ENCODE assay signal across 14 mouse cellular contexts in genomic region chr6:11404101-11404500, GRCm38 (mm10).
DNase-seq lines count a peak whose midpoint lies in the region.
"Had no signal": no experiment of that assay in that cellular context is flagged by ENCODE, and none has a peak within 500 bp of the region (broad histone marks: within the 10 kb centered on the region; RNA-seq: fewer than 3 reads in every experiment).

No protein-coding gene starts in this region.

- peak; percentile 1 for DNase-seq in embryo, embryonic 10.5 days (ENCODE audit: low spot score)
- DNase-seq in embryo, embryonic 9.5 days (ENCODE audit: extremely low spot score) = no peak
- peak; percentile 7 for DNase-seq in kidney, postnatal 10 days
- no peak for DNase-seq in kidney, adult 11 months
- DNase-seq in right cerebral cortex, postnatal 10 days (ENCODE audit: low spot score in 2 of 2) = peak; percentile 34 to 35
- no peak for DNase-seq in right cerebral cortex, adult 18-20 months
- DNase-seq in cerebellum, postnatal 36 days = peak; percentile 16 to 20
- no peak for DNase-seq in neural tube, embryonic 10.5 days (ENCODE audit: extremely low spot score, low spot score)
- DNase-seq: gastrocnemius, adult 2 months; heart, postnatal 4 days; kidney, adult 8-10 months; kidney, postnatal 25 days; right cerebral cortex, postnatal 25 days; spleen, adult 18-20 months had no signal

Comparison
In these comparisons a context has a peak if more than half of its experiments do, and no peak if none do; other contexts are left out.
1. DNase-seq: peak in embryo, embryonic 10.5 days (single experiment), kidney, postnatal 10 days (single experiment), right cerebral cortex, postnatal 10 days (2 of 2) and cerebellum, postnatal 36 days (2 of 2); none in embryo, embryonic 9.5 days (single experiment), kidney, adult 11 months (single experiment), right cerebral cortex, adult 18-20 months (single experiment) and neural tube, embryonic 10.5 days (single experiment).